Mouse (Mus musculus) bone marrow, adult 2 months (tissue): ENCODE data around the gene Rplp2. TPM values are rescaled to one million over a fixed set of nuclear protein-coding genes. Genes with fewer than 3 reads are reported as not detected.
"Not testable (repeated sequence)": the region's sequence is repeated elsewhere in the genome, so short reads cannot be mapped to it uniquely, and the experiment has no call there.

Experiments
- H3K27ac ChIP-seq: fragments of 200-500 bp; 2 replicates; pipeline ENCODE4 v1.5.1; 2012; ENCODE audit warnings: low read depth, mild to moderate bottlenecking, control low read depth, inconsistent platforms, low read length; ENCODE audit not compliant: control insufficient read depth, poor library complexity, insufficient read depth
- H3K4me1 ChIP-seq: fragments of 200-500 bp; 2 replicates; pipeline ENCODE4 v1.6.1; 2011; ENCODE audit warnings: low read length; ENCODE audit not compliant: control insufficient read depth, insufficient read depth
- H3K4me3 ChIP-seq: fragments of 200-500 bp; replicated peaks from 2 replicates; pipeline ENCODE3; 2011; ENCODE audit warnings: mild to moderate bottlenecking, low read depth, low read length, control low read depth; ENCODE audit not compliant: control insufficient read depth
- CTCF ChIP-seq: fragments of 200-500 bp; IDR thresholded peaks from 2 replicates; pipeline ENCODE4 v1.5.1; 2011; ENCODE audit warnings: low read length, control low read depth; ENCODE audit not compliant: control insufficient read depth, insufficient read depth
- POLR2A ChIP-seq: fragments of 200-500 bp; IDR thresholded peaks from 2 replicates; pipeline ENCODE4 v1.6.1; 2011; ENCODE audit warnings: low read depth, mild to moderate bottlenecking, control low read depth, low read length, borderline replicate concordance; ENCODE audit not compliant: control insufficient read depth
- WGBS: fragments of 180-500 bp; shearing (Covaris S2); methylation state at CpG from one replicate; pipeline ENCODE4 v1.1.7; 2018; 5-methylcytosine and 5-hydroxymethylcytosine counted together
- polyA plus RNA-seq: library from polyadenylated mRNA; stranded (reverse); fragments of >200 nt; gene quantifications from 2 replicates; pipeline ENCODE4 v1.2.4, GENCODE M21; 2011; ENCODE audit warnings: low replicate concordance; ENCODE audit not compliant: missing spikeins, insufficient read depth, insufficient read length

The Rplp2 gene
- polyA plus RNA-seq, 1 experiment = 2,615 TPM

- TF ChIP-seq CTCF = no peak
- TF ChIP-seq POLR2A = no peak
- 89% methylated on average over 12 of the region's 12 CpGs for WGBS
- Histone ChIP-seq H3K4me3 (no peak overlapping the region), H3K27ac (no peak overlapping the region), H3K4me1 (peaks cover 6% of the 10 kb centered on the region)
These were observed 8.8 kb upstream of the Rplp2 start for GRCm38 (mm10) chr7:141438201-141438968.

GRCm38 (mm10) chr7:141439140-141439679, 8.0 kb upstream of the Rplp2 start:
- TF ChIP-seq POLR2A (no peak), CTCF (no peak)
- 97% methylated on average over 10 of the region's 10 CpGs for WGBS
- Histone ChIP-seq H3K27ac (no peak overlapping the region), H3K4me3 (no peak overlapping the region), H3K4me1 (peaks cover 6% of the 10 kb centered on the region)

GRCm38 (mm10) chr7:141439811-141440210, 7.4 kb upstream of the Rplp2 start:
- WGBS = 96% methylated on average over 11 of the region's 11 CpGs
- H3K27ac ChIP-seq = no peak overlapping the region
- peaks cover 5% of the 10 kb centered on the region for H3K4me1 ChIP-seq
- H3K4me3 ChIP-seq = no peak overlapping the region
- TF ChIP-seq POLR2A (no peak), CTCF (no peak)

- H3K4me1 ChIP-seq = peaks cover 5% of the 10 kb centered on the region
- no peak overlapping the region for H3K4me3 ChIP-seq
- no peak for TF ChIP-seq POLR2A
- TF ChIP-seq CTCF = peak; percentile 77
- 27% methylated on average over 6 of the region's 6 CpGs for WGBS
- H3K27ac ChIP-seq = no peak overlapping the region
These were observed 6.6 kb upstream of the Rplp2 start for GRCm38 (mm10) chr7:141440613-141441012.

GRCm38 (mm10) chr7:141441460-141441859, 5.7 kb upstream of the Rplp2 start:
- Histone ChIP-seq H3K4me3 (no peak overlapping the region), H3K4me1 (peaks cover 2% of the 10 kb centered on the region; the same call in 1 of the 2 replicates), H3K27ac (no peak overlapping the region)
- whole genome bisulfite sequencing = 95% methylated on average over 9 of the region's 9 CpGs
- TF ChIP-seq POLR2A = no peak
- no peak for TF ChIP-seq CTCF

GRCm38 (mm10) chr7:141442199-141442598, 5.0 kb upstream of the Rplp2 start:
- Histone ChIP-seq H3K4me3 (peak overlapping the region; percentile 71), H3K27ac (no peak overlapping the region), H3K4me1 (peaks cover 2% of the 10 kb centered on the region; the same call in 1 of the 2 replicates)
- TF ChIP-seq CTCF (no peak), POLR2A (no peak)
- 92% methylated on average over 13 of the region's 13 CpGs for WGBS

- WGBS = 11% methylated on average over 12 of the region's 12 CpGs
- Histone ChIP-seq H3K4me1 (peaks cover 2% of the 10 kb centered on the region; the same call in 1 of the 2 replicates), H3K4me3 (peak overlapping the region; percentile 71), H3K27ac (0 out of 2 replicates have a peak overlapping the region, but pooled peaks have one; percentile 13)
- TF ChIP-seq POLR2A (no peak), CTCF (peak; percentile 47; the same call in 1 of the 2 replicates)
These were observed 3.9 kb upstream of the Rplp2 start for GRCm38 (mm10) chr7:141443081-141443821.

- H3K27ac ChIP-seq = peak within 1 kb of the TSS; percentile 40
- TF ChIP-seq CTCF = no peak
- TF ChIP-seq POLR2A = peak; percentile 73; the same call in 1 of the 2 replicates
- H3K4me1 ChIP-seq = peaks cover 2% of the 10 kb centered on the region; the same call in 1 of the 2 replicates
These were observed 3.3 kb upstream of the Rplp2 start, which contains the start of gene Pidd1 for GRCm38 (mm10) chr7:141443828-141444237. Pidd1 (minus strand) TSS chr7:141444025.

GRCm38 (mm10) chr7:141446374-141446773, 796 bp upstream of the Rplp2 start:
- WGBS = 74% methylated on average over 3 of the region's 3 CpGs
- not testable (repeated sequence) for H3K27ac ChIP-seq, H3K4me1 ChIP-seq, H3K4me3 ChIP-seq

More at GRCm38 (mm10) chr7:141443828-141444237, 3.3 kb upstream of the Rplp2 start, which contains the start of gene Pidd1:
- WGBS = under 1% methylated on average over 25 of the region's 25 CpGs
- peak within 1 kb of the TSS; percentile 71 for H3K4me3 ChIP-seq
